Mouse (Mus musculus) liver, embryonic 13.5 days (tissue): ENCODE measurements around the gene Gale. TPM values are rescaled to one million over a fixed set of nuclear protein-coding genes. Genes with fewer than 3 reads are reported as not detected.
A peak's percentile ranks its signal among the peaks of the same experiment; 100 is the strongest.
"Not testable (repeated sequence)": the region's sequence is repeated elsewhere in the genome, so short reads cannot be mapped to it uniquely, and the experiment has no call there.

Source experiments
- ATAC-seq: fragments of 200-750 bp; cut with Nextera tagmentation; 2 replicates; pipeline ENCODE4 v1.8.0; 2017; ENCODE audit warnings: low read depth, mild to moderate bottlenecking, moderate number of reproducible peaks, moderate library complexity
- DNase-seq: peaks from one replicate; pipeline ENCODE4 v3.0.0; 2022
- H3K27ac ChIP-seq: fragments of 300-500 bp; sonication (generic); 2 replicates; pipeline ENCODE4 v1.5.1; 2015; ENCODE audit warnings: moderate library complexity, mild to moderate bottlenecking, inconsistent platforms
- H3K27me3 ChIP-seq: fragments of 300-500 bp; sonication (generic); 2 replicates; pipeline ENCODE4 v1.6.1; 2015; ENCODE audit warnings: mild to moderate bottlenecking, inconsistent platforms
- H3K36me3 ChIP-seq: fragments of 300-500 bp; sonication (generic); 2 replicates; pipeline ENCODE4 v1.6.1; 2015; ENCODE audit warnings: mild to moderate bottlenecking, inconsistent platforms
- H3K4me1 ChIP-seq: fragments of 300-500 bp; sonication (generic); replicated peaks from 2 replicates; pipeline ENCODE4 v1.6.1; 2015; ENCODE audit warnings: inconsistent platforms
- H3K4me2 ChIP-seq: fragments of 300-500 bp; sonication (generic); 2 replicates; pipeline ENCODE4 v1.6.1; 2015; ENCODE audit warnings: inconsistent platforms, mild to moderate bottlenecking, moderate library complexity
- H3K4me3 ChIP-seq: fragments of 300-500 bp; sonication (generic); replicated peaks from 2 replicates; pipeline ENCODE4 v1.5.1; 2015; ENCODE audit warnings: mild to moderate bottlenecking, inconsistent platforms
- H3K9ac ChIP-seq: fragments of 300-500 bp; sonication (generic); 2 replicates; pipeline ENCODE4 v1.6.1; 2015; ENCODE audit warnings: mild to moderate bottlenecking, inconsistent platforms
- H3K9me3 ChIP-seq: fragments of 300-500 bp; sonication (generic); replicated peaks from 2 replicates; pipeline ENCODE4 v1.6.1; 2016; ENCODE audit warnings: inconsistent platforms
- WGBS: fragments of 180-500 bp; shearing (Covaris S2); methylation state at CpG from one replicate; pipeline ENCODE4 v1.1.7; 2015; ENCODE audit not compliant: insufficient replicate concordance; 5-methylcytosine and 5-hydroxymethylcytosine counted together
- polyA plus RNA-seq: library from polyadenylated mRNA; unstranded; fragments of >200 nt; fragmentation: Nextera tagmentation; extraction: Ambion mirVana; gene quantifications from 2 replicates; pipeline ENCODE4 v1.2.1, GENCODE M21; 2015

The Gale gene
- polyA plus RNA-seq, 1 experiment from 2014 or later: 35.6 TPM

DNA sequence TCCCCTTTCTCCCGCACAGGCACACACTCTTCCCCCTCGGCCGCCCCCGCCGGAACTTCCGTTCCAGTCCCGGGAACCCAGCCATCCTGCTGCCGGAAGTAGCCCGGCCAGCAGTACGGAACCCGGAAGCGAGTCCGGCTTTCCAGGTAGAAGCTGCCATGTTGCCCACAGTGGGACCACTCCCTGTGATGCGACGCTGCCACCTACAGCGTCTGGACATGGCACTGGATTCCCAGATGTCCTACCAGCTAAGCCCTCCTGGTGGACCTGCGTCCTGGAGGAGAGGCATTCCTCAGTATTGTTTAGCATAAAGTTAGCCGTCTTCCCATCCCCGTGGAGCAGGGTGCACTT, 9.0 kb downstream of the Gale start, which contains the start of gene Lypla2:
Lypla2 (minus strand) TSS at position 71 of the 351 bp plus-strand sequence.
- DNase-seq: peak; percentile 68
- Histone ChIP-seq H3K9me3 (no peaks in the 10 kb centered on the region), H3K4me1 (peaks cover 35% of the 10 kb centered on the region), H3K27ac (peak within 1 kb of the TSS; percentile 79), H3K27me3 (no peaks in the 10 kb centered on the region), H3K36me3 (peaks cover 74% of the 10 kb centered on the region), H3K9ac (peak within 1 kb of the TSS; percentile 93), H3K4me3 (peak within 1 kb of the TSS; percentile 89), H3K4me2 (peak within 1 kb of the TSS; percentile 86)
- 1% methylated on average over 19 of the region's 19 CpGs for WGBS
- ATAC-seq: peak; percentile 76

- Histone ChIP-seq H3K4me1 (peaks cover 35% of the 10 kb centered on the region), H3K27ac (peak overlapping the region; percentile 79), H3K9me3 (no peaks in the 10 kb centered on the region), H3K9ac (peak overlapping the region; percentile 93), H3K4me2 (peak overlapping the region; percentile 86), H3K36me3 (peaks cover 72% of the 10 kb centered on the region), H3K4me3 (peak overlapping the region; percentile 89), H3K27me3 (no peaks in the 10 kb centered on the region)
- ATAC-seq (peak; percentile 8; the same call in 1 of the 2 replicates), DNase-seq (no peak)
- 38% methylated on average over 13 of the region's 13 CpGs for WGBS
Measured at GRCm38 (mm10) chr4:135972911-135973811, 9.6 kb downstream of the Gale start.

GRCm38 (mm10) chr4:135976146-135976545, 12.6 kb downstream of the Gale start:
- DNase-seq: no peak

DNA sequence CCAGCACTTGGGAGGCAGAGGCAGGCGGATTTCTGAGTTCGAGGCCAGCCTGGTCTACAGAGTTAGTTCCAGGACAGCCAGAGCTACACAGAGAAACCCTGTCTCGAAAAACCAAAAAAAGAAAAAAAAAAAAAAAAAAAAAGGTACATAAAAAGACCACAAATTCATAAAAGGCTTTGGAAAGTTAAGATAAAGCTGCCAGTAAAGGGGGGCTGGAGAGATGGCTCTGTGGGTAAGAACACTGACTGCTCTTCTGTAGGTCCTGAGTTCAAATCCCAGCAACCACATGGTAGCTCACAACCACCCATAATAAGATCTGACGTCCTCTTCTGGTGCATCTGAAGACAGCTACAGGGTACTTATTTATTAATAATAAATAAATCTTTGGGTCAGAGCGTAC, 16.7 kb downstream of the Gale start:
- Histone ChIP-seq H3K4me1 (peaks cover 35% of the 10 kb centered on the region), H3K36me3 (peaks cover 94% of the 10 kb centered on the region)
- WGBS: 88% methylated on average over 5 of the region's 5 CpGs
- H3K9me3 ChIP-seq, DNase-seq, H3K9ac ChIP-seq, H3K27me3 ChIP-seq, ATAC-seq, H3K4me2 ChIP-seq, H3K27ac ChIP-seq, H3K4me3 ChIP-seq: not testable (repeated sequence)

More at GRCm38 (mm10) chr4:135976146-135976545, 12.6 kb downstream of the Gale start:
- WGBS: 91% methylated on average over 12 of the region's 12 CpGs
- H3K27ac ChIP-seq: no peak overlapping the region
- H3K4me2 ChIP-seq: no peak overlapping the region
- H3K4me3 ChIP-seq: no peak overlapping the region
- peaks cover 72% of the 10 kb centered on the region for H3K36me3 ChIP-seq
- no peak overlapping the region for H3K9ac ChIP-seq
- no peaks in the 10 kb centered on the region for H3K27me3 ChIP-seq
- H3K9me3 ChIP-seq: no peaks in the 10 kb centered on the region
- H3K4me1 ChIP-seq: peaks cover 32% of the 10 kb centered on the region
- no peak for ATAC-seq

GRCm38 (mm10) chr4:135981524-135982063, 18.1 kb downstream of the Gale start:
- H3K4me1 ChIP-seq: peaks cover 45% of the 10 kb centered on the region
- H3K36me3 ChIP-seq: peaks cover 87% of the 10 kb centered on the region
- H3K27ac ChIP-seq: peak overlapping the region; percentile 39
- H3K9ac ChIP-seq: no peak overlapping the region
- DNase-seq: no peak
- H3K4me3 ChIP-seq: no peak overlapping the region
- H3K9me3 ChIP-seq: no peaks in the 10 kb centered on the region
- no peak for ATAC-seq
- H3K4me2 ChIP-seq: no peak overlapping the region
- no peaks in the 10 kb centered on the region for H3K27me3 ChIP-seq
- 75% methylated on average over 7 of the region's 7 CpGs for WGBS

DNA sequence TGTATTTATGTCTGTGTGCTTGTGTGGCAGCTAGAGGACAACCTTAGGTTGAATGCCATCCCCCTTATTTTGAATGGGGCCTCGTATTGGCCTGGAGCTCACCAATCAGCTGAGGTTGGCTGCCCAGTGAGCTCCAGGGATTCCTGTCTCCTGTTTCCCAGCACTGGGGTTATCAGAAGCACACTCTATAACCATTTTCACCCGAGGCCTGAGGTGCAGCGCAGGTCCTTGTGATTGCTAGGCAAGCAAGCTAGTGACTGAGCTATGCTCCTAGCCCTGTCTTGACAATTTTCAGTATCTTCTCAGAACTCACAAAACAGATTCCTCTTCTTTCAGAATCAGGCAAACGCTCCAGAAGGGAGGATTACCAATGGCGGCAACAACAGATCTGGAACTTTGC, 21.0 kb downstream of the Gale start:
- peaks cover 60% of the 10 kb centered on the region for H3K36me3 ChIP-seq

DNA sequence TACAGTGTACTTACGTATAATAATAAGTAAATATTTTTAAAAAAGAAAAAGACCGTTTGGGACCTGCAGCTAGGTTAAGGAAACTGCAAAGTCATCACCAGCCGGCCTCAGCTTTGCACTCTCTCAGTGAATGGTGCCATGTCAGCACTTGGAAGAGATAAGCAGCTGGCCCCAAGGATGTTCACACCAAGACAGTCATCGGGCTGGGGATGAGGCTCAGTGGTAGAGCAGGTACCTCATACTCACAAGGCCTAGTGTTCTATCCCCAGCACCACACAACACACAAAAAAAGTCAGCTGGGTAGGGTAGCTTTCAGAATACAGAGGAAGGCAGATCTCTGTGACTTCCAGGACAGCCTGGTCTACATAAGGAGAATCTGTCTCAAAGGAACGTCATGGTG, 21.7 kb downstream of the Gale start:
- H3K4me3 ChIP-seq: peak overlapping the region; percentile 84
- H3K9me3 ChIP-seq: no peaks in the 10 kb centered on the region
- H3K27me3 ChIP-seq: no peaks in the 10 kb centered on the region
- H3K36me3 ChIP-seq: peaks cover 56% of the 10 kb centered on the region
- H3K4me2 ChIP-seq: peak overlapping the region; percentile 91
- ATAC-seq (peak; percentile 87), DNase-seq (peak; percentile 87)
- peaks cover 53% of the 10 kb centered on the region for H3K4me1 ChIP-seq
- peak overlapping the region; percentile 98 for H3K9ac ChIP-seq
- peak overlapping the region; percentile 96 for H3K27ac ChIP-seq
- 32% methylated on average over 5 of the region's 5 CpGs for WGBS

More for the DNA sequence above, 21.0 kb downstream of the Gale start:
- DNase-seq (no peak), ATAC-seq (no peak)
- WGBS: 77% methylated on average over 5 of the region's 5 CpGs
- peak overlapping the region; percentile 84 for H3K4me3 ChIP-seq
- H3K9me3 ChIP-seq: no peaks in the 10 kb centered on the region
- no peaks in the 10 kb centered on the region for H3K27me3 ChIP-seq
- H3K4me1 ChIP-seq: peaks cover 53% of the 10 kb centered on the region
- H3K4me2 ChIP-seq: peak overlapping the region; percentile 91
- peak overlapping the region; percentile 69 for H3K9ac ChIP-seq
- H3K27ac ChIP-seq: peak overlapping the region; percentile 96

DNA sequence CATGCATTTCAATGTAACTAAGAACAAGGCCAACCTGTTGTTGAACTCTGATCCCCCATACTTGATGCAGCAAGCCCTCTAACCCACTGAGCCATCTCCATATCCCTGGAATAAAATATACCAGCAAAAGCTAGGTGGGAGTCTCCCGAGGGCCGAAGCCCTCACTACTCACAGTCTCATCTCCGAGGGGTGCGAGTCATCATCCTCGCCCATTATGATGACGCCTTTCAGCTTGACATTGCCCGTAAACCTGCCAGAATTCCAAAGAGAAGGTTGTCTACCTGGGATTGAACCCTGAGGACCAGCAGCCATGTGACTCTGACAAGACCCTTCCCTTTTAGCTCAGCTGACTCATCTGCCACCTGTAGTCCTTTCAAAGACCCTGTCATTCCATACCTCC, 22.2 kb downstream of the Gale start:
- DNase-seq (no peak), ATAC-seq (no peak)
- Histone ChIP-seq H3K27me3 (no peaks in the 10 kb centered on the region), H3K4me1 (peaks cover 56% of the 10 kb centered on the region), H3K4me3 (peak overlapping the region; percentile 84), H3K36me3 (peaks cover 50% of the 10 kb centered on the region), H3K4me2 (peak overlapping the region; percentile 91), H3K9ac (peak overlapping the region; percentile 98), H3K27ac (peak overlapping the region; percentile 96), H3K9me3 (no peaks in the 10 kb centered on the region)
- 86% methylated on average over 7 of the region's 7 CpGs for WGBS

GRCm38 (mm10) chr4:135986301-135986942, 22.9 kb downstream of the Gale start:
- Histone ChIP-seq H3K9ac (peak overlapping the region; percentile 98), H3K4me3 (peak overlapping the region; percentile 84), H3K9me3 (no peaks in the 10 kb centered on the region), H3K27me3 (no peaks in the 10 kb centered on the region), H3K4me2 (peak overlapping the region; percentile 91), H3K36me3 (peaks cover 44% of the 10 kb centered on the region), H3K4me1 (peaks cover 55% of the 10 kb centered on the region), H3K27ac (peak overlapping the region; percentile 96)
- WGBS: 7% methylated on average over 23 of the region's 23 CpGs
- no peak for DNase-seq
- ATAC-seq: no peak

DNA sequence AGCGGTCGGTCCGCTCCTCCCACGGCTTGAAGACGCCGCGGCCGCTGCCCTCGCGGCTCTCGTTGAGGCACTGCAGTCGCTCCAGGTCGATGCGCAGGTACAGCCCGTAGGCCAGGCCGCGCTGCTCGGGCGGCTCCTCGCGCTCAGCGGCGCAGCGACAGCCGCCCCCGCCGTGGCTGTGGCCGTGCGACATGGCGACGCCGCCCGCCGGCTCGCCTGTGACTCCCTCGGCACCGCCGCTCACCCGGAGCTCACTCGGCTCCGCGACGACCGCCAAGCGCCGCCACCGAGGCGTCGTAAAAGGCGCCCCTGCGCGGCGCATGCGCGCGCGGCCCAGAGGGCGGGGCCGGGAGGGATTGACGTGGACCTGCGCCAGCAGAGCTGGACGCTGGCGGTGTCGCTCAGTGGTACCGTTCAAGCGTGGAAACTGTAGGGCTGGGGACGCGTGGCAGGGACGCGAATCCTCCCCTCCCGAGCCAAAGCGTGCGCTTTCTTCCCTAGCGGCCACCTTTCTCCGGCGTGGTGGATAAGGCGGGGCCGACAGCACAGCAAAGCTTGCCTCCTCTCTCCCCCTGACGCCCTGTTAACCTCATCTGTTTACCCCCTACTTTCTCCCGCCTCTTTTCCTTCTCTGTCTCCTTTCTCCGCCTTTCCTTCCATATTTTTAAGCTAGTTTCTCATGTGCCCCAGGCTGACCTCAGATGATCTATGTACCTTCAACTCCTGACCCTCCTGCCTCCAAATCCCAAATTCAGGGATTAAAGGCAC, 23.6 kb downstream of the Gale start, which contains the start of gene Pithd1:
Pithd1 (minus strand) TSS at position 322 of the 768 bp plus-strand sequence.
- peaks cover 50% of the 10 kb centered on the region for H3K4me1 ChIP-seq

More for the DNA sequence above, 23.6 kb downstream of the Gale start, which contains the start of gene Pithd1:
- H3K4me3 ChIP-seq: peak within 1 kb of the TSS; percentile 84
- peak within 1 kb of the TSS; percentile 91 for H3K4me2 ChIP-seq
- under 1% methylated on average over 81 of the region's 81 CpGs for WGBS
- H3K27ac ChIP-seq: peak within 1 kb of the TSS; percentile 96
- H3K9ac ChIP-seq: peak within 1 kb of the TSS; percentile 98
- peak; percentile 83 for ATAC-seq
- peak; percentile 93 for DNase-seq
- no peaks in the 10 kb centered on the region for H3K27me3 ChIP-seq
- H3K9me3 ChIP-seq: no peaks in the 10 kb centered on the region
- peaks cover 36% of the 10 kb centered on the region for H3K36me3 ChIP-seq
